ENCODE assay signal across 10 mouse cellular contexts in the genomic region with DNA sequence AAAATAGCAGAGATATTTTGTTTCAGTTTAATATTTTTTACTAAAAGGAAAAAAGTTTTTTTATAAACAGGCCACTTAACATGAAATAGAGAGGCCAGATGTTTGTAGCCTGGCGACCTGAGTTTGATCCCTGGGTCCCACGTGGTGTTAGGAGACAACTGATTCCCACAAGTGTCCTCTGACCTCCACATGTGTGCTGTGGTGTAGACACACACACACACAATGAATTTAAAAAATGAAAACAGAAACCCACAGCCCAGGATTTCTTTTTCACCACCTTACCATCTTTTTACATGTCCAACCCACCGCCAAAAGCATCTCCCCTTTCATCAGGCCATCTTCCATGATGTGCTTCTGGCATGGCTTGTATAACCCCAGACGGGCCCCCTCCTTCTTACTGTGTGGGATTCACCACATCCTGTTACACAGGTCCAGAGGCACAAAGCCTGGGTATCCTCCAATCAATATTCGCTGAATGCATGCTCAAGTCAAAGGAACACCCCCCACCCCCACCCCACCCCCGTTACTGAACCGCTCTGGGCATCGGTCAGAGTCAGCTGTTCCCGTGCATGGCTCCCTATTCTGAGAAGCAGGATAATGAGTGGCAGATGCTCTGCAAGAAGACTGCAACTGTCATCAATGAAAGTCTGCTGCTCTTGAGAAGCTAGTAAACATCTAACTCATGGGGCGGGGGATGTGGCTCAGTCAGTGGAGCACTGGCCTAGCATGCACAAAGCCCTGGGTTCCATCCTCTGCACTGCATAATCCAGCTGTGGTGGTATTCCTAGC. TPM values are rescaled to one million over a fixed set of nuclear protein-coding genes. Genes with fewer than 3 reads are reported as not detected.
A peak's percentile ranks its signal among the peaks of the same experiment; 100 is the strongest.
DNase-seq lines count a peak whose midpoint lies in the region; ATAC-seq and TF ChIP-seq lines count a peak whose summit lies in the region.
"Had no signal": no experiment of that assay in that cellular context is flagged by ENCODE, and none has a peak within 500 bp of the region (broad histone marks: within the 10 kb centered on the region; RNA-seq: fewer than 3 reads in every experiment).

No protein-coding gene starts in this region.

- TF ChIP-seq EP300 in liver, postnatal 0 days (IDR thresholded peaks at IDR 0.05; ENCODE audit: low read depth): no peak

- H3K4me1 ChIP-seq in heart, embryonic 11.5 days (ENCODE audit: control insufficient read depth, insufficient read depth, low read length): peaks cover 18% of the 10 kb centered on the region
- no peaks in the 10 kb centered on the region for H3K4me1 ChIP-seq in embryonic facial prominence, embryonic 11.5 days (ENCODE audit: control insufficient read depth, insufficient read depth, low read length)
- peaks cover 26% of the 10 kb centered on the region for H3K4me1 ChIP-seq in liver, postnatal 0 days (ENCODE audit: insufficient read depth)
- no peaks in the 10 kb centered on the region for H3K4me1 ChIP-seq in forebrain, embryonic 13.5 days

- 73% methylated on average over 10 of the region's 10 CpGs for WGBS in heart, embryonic 11.5 days (ENCODE audit: insufficient replicate concordance)
- WGBS in embryonic facial prominence, embryonic 11.5 days: 46% methylated on average over 10 of the region's 10 CpGs
- WGBS in liver, postnatal 0 days (ENCODE audit: insufficient replicate concordance): 34% methylated on average over 10 of the region's 10 CpGs
- 73% methylated on average over 10 of the region's 10 CpGs for whole genome bisulfite sequencing in forebrain, embryonic 13.5 days

- H3K27me3 ChIP-seq in heart, embryonic 11.5 days (ENCODE audit: control insufficient read depth, insufficient read depth, low read length): no peaks in the 10 kb centered on the region
- H3K27me3 ChIP-seq in embryonic facial prominence, embryonic 11.5 days (ENCODE audit: control insufficient read depth, insufficient read depth, low read length): no peaks in the 10 kb centered on the region
- H3K27me3 ChIP-seq in liver, postnatal 0 days (ENCODE audit: insufficient read depth, low read length): no peaks in the 10 kb centered on the region
- no peaks in the 10 kb centered on the region for H3K27me3 ChIP-seq in forebrain, embryonic 13.5 days

- intact Hi-C loops in heart, postnatal 36 days (cut with DNase I): no loop called here
- intact Hi-C loops in left cerebral cortex, postnatal 14 days (cut with DNase I): no loop called here

- no peak for DNase-seq in heart, postnatal 36 days
- peak; percentile 44 for DNase-seq in A20 (ENCODE audit: low read depth, low spot score)
- DNase-seq in embryonic facial prominence, embryonic 11.5 days (ENCODE audit: low spot score): peak; percentile 56
- DNase-seq in liver, postnatal 0 days: no peak
- no peak for DNase-seq in left cerebral cortex, adult 8-10 months (ENCODE audit: low spot score in 2 of 2)
- DNase-seq in left cerebral cortex, postnatal 14 days (ENCODE audit: low spot score in 2 of 2): no peak
- DNase-seq: left cerebral cortex, postnatal 4 days had no signal

- H3K9me3 ChIP-seq in heart, embryonic 11.5 days (replicated peaks; ENCODE audit: control insufficient read depth, low read length): no peaks in the 10 kb centered on the region
- H3K9me3 ChIP-seq in embryonic facial prominence, embryonic 11.5 days (replicated peaks; ENCODE audit: control insufficient read depth, low read length): no peaks in the 10 kb centered on the region
- no peaks in the 10 kb centered on the region for H3K9me3 ChIP-seq in liver, postnatal 0 days (ENCODE audit: low read length)
- no peaks in the 10 kb centered on the region for H3K9me3 ChIP-seq in forebrain, embryonic 13.5 days (replicated peaks)

- 0 out of 2 replicates have a peak, but pooled peaks have one; percentile 22 for ATAC-seq in heart, embryonic 11.5 days (replicated peaks; ENCODE audit: insufficient number of reproducible peaks, low FRiP score, low TSS enrichment)
- ATAC-seq in embryonic facial prominence, embryonic 11.5 days (replicated peaks; ENCODE audit: insufficient number of reproducible peaks, low FRiP score, low TSS enrichment, low read depth): no peak; the same call in 1 of the 2 replicates
- peak; percentile 35; the same call in 1 of the 2 replicates for ATAC-seq in liver, postnatal 0 days
- ATAC-seq in forebrain, embryonic 13.5 days: no peak

- TF ChIP-seq CTCF in liver, postnatal 0 days (IDR thresholded peaks at IDR 0.05; ENCODE audit: low read depth): no peak

- no peak overlapping the region for H3K27ac ChIP-seq in heart, embryonic 11.5 days (ENCODE audit: low read depth, low read length)
- no peak overlapping the region for H3K27ac ChIP-seq in embryonic facial prominence, embryonic 11.5 days (replicated peaks; ENCODE audit: low read depth, low read length)
- H3K27ac ChIP-seq in liver, postnatal 0 days (ENCODE audit: low read depth): peak overlapping the region; percentile 72
- no peak overlapping the region for H3K27ac ChIP-seq in forebrain, embryonic 13.5 days

- no peak overlapping the region for H3K4me3 ChIP-seq in heart, embryonic 11.5 days (ENCODE audit: low read depth, low read length)
- no peak overlapping the region for H3K4me3 ChIP-seq in embryonic facial prominence, embryonic 11.5 days (ENCODE audit: low read depth, low read length)
- H3K4me3 ChIP-seq in liver, postnatal 0 days (ENCODE audit: low read depth, low read length): no peak overlapping the region
- no peak overlapping the region for H3K4me3 ChIP-seq in forebrain, embryonic 13.5 days
- H3K4me3 ChIP-seq: erythroblast, embryonic 14.5 days had no signal

- H3K9ac ChIP-seq in heart, embryonic 11.5 days (ENCODE audit: low read depth, low read length): no peak overlapping the region
- no peak overlapping the region for H3K9ac ChIP-seq in embryonic facial prominence, embryonic 11.5 days (replicated peaks; ENCODE audit: low read length)
- no peak overlapping the region for H3K9ac ChIP-seq in liver, postnatal 0 days (replicated peaks)
- H3K9ac ChIP-seq in forebrain, embryonic 13.5 days: no peak overlapping the region

- no peak overlapping the region for H3K4me2 ChIP-seq in heart, embryonic 11.5 days
- no peak overlapping the region for H3K4me2 ChIP-seq in embryonic facial prominence, embryonic 11.5 days (ENCODE audit: low read depth, low read length)
- peak overlapping the region; percentile 11; the same call in 1 of the 2 replicates for H3K4me2 ChIP-seq in liver, postnatal 0 days (ENCODE audit: low read depth, low read length)
- H3K4me2 ChIP-seq in forebrain, embryonic 13.5 days: no peak overlapping the region

- H3K36me3 ChIP-seq in heart, embryonic 11.5 days (ENCODE audit: control insufficient read depth, insufficient read depth, low read length): peaks cover 5% of the 10 kb centered on the region; the same call in 1 of the 2 replicates
- no peaks in the 10 kb centered on the region for H3K36me3 ChIP-seq in embryonic facial prominence, embryonic 11.5 days (replicated peaks; ENCODE audit: control insufficient read depth, insufficient read depth, low read depth, low read length)
- no peaks in the 10 kb centered on the region for H3K36me3 ChIP-seq in liver, postnatal 0 days (replicated peaks; ENCODE audit: insufficient read depth, low read length)
- H3K36me3 ChIP-seq in forebrain, embryonic 13.5 days (ENCODE audit: poor library complexity, severe bottlenecking): no peaks in the 10 kb centered on the region

RNA-seq across cellular contexts. Expression of a gene that starts 25.7 kb away (rescaled TPM):
- 19.5 and 20.4 TPM in 2 replicates for polyA plus RNA-seq in heart, embryonic 11.5 days (2014; fragmentation: Nextera tagmentation; extraction: Ambion mirVana)
- 10 to 100 TPM; 51.7 to 57.9 TPM for total RNA-seq in heart, postnatal 36 days (2021)
- polyA plus RNA-seq in embryonic facial prominence, embryonic 11.5 days (2014; fragmentation: Nextera tagmentation; extraction: Ambion mirVana): 15.9 and 17.9 TPM in 2 replicates
- polyA plus RNA-seq in liver, postnatal 0 days (2015; fragmentation: Nextera tagmentation; extraction: Ambion mirVana): 4.1 and 4.5 TPM in 2 replicates
- 100 to 1,000 TPM; 117 to 135 (median 123) TPM for total RNA-seq in left cerebral cortex, adult 8-10 months (2022)
- 12.5 and 12.7 TPM in 2 replicates for polyA plus RNA-seq in forebrain, embryonic 13.5 days (2015; fragmentation: Nextera tagmentation; extraction: Ambion mirVana)
- 10 to 100 TPM; 73.0 to 74.2 TPM for total RNA-seq in left cerebral cortex, postnatal 14 days (2021)

RNA-seq across cellular contexts. Expression of a gene that starts 36.0 kb away (rescaled TPM):
- polyA plus RNA-seq in heart, embryonic 11.5 days (2014; fragmentation: Nextera tagmentation; extraction: Ambion mirVana): 30.4 and 33.8 TPM in 2 replicates
- 10 to 100 TPM; 30.3 to 38.7 TPM for total RNA-seq in heart, postnatal 36 days (2021)
- polyA plus RNA-seq in embryonic facial prominence, embryonic 11.5 days (2014; fragmentation: Nextera tagmentation; extraction: Ambion mirVana): 23.1 and 28.6 TPM in 2 replicates
- 9.2 and 9.8 TPM in 2 replicates for polyA plus RNA-seq in liver, postnatal 0 days (2015; fragmentation: Nextera tagmentation; extraction: Ambion mirVana)
- 10 to 100 TPM; 47.0 to 55.6 (median 48.1) TPM for total RNA-seq in left cerebral cortex, adult 8-10 months (2022)
- 28.6 and 34.3 TPM in 2 replicates for polyA plus RNA-seq in forebrain, embryonic 13.5 days (2015; fragmentation: Nextera tagmentation; extraction: Ambion mirVana)
- 10 to 100 TPM; 51.1 to 52.3 TPM for total RNA-seq in left cerebral cortex, postnatal 14 days (2021)

Comparison
In these comparisons a context has a peak if more than half of its experiments do, and no peak if none do; other contexts are left out.
1. ATAC-seq: peak in heart, embryonic 11.5 days (single experiment) and liver, postnatal 0 days (single experiment); none in embryonic facial prominence, embryonic 11.5 days (single experiment) and forebrain, embryonic 13.5 days (single experiment).
2. DNase-seq: peak in A20 (single experiment) and embryonic facial prominence, embryonic 11.5 days (single experiment); none in heart, postnatal 36 days (0 of 2), liver, postnatal 0 days (single experiment), left cerebral cortex, adult 8-10 months (0 of 2) and left cerebral cortex, postnatal 14 days (0 of 2).